Mouse (Mus musculus): ENCODE measurements around the gene Mrpl1.

Gene Mrpl1

GRCm38 (mm10) chr5:96209459-96209858, at the start of gene Mrpl1:
Gene Mrpl1 (plus strand): TSS chr5:96209493.
- DNase-seq = peak; percentile 47 to 66

GRCm38 (mm10) chr5:96160467-96161262, 48.6 kb upstream of the Mrpl1 start:
- DNase-seq = peak; percentile 47 to 56

- no peak for DNase-seq
Observed at GRCm38 (mm10) chr5:96161263-96161577, 48.1 kb upstream of the Mrpl1 start.

- DNase-seq = peak; percentile 71 to 79
Observed at GRCm38 (mm10) chr5:96161578-96162398, 47.5 kb upstream of the Mrpl1 start.

- peak; percentile 89 to 93 for DNase-seq
Observed at GRCm38 (mm10) chr5:96162399-96163331, 46.6 kb upstream of the Mrpl1 start.

GRCm38 (mm10) chr5:96163396-96164020, 45.8 kb upstream of the Mrpl1 start:
- no peak for DNase-seq

- DNase-seq = peak; percentile 41 to 62
Observed at GRCm38 (mm10) chr5:96164021-96164411, 45.3 kb upstream of the Mrpl1 start, which contains the start of gene Cnot6l. Gene Cnot6l (minus strand): TSS chr5:96164171.

- no peak for DNase-seq
Observed at GRCm38 (mm10) chr5:96166761-96167160, 42.5 kb upstream of the Mrpl1 start.

GRCm38 (mm10) chr5:96170443-96170842, 38.9 kb upstream of the Mrpl1 start:
- DNase-seq = no peak

GRCm38 (mm10) chr5:96171765-96172164, 37.5 kb upstream of the Mrpl1 start:
- DNase-seq = no peak

- no peak for DNase-seq
Observed at GRCm38 (mm10) chr5:96176121-96176520, 33.2 kb upstream of the Mrpl1 start.

- DNase-seq = peak; percentile 30 to 40
Observed at GRCm38 (mm10) chr5:96176879-96177358, 32.4 kb upstream of the Mrpl1 start.

GRCm38 (mm10) chr5:96183211-96183610, 26.1 kb upstream of the Mrpl1 start:
- DNase-seq = no peak

GRCm38 (mm10) chr5:96183987-96184386, 25.3 kb upstream of the Mrpl1 start:
- DNase-seq = no peak

- DNase-seq = no peak
Observed at GRCm38 (mm10) chr5:96189761-96190160, 19.5 kb upstream of the Mrpl1 start.

GRCm38 (mm10) chr5:96191251-96191650, 18.0 kb upstream of the Mrpl1 start:
- no peak for DNase-seq

GRCm38 (mm10) chr5:96196547-96197052, 12.7 kb upstream of the Mrpl1 start:
- no peak for DNase-seq

- DNase-seq = no peak
Observed at GRCm38 (mm10) chr5:96198271-96198670, 11.0 kb upstream of the Mrpl1 start.

- DNase-seq = no peak
Observed at GRCm38 (mm10) chr5:96200269-96200668, 9.0 kb upstream of the Mrpl1 start.

- no peak for DNase-seq
Observed at GRCm38 (mm10) chr5:96201462-96202154, 7.7 kb upstream of the Mrpl1 start.

- DNase-seq = peak; percentile 71 to 77
Observed at GRCm38 (mm10) chr5:96206897-96207296, 2.4 kb upstream of the Mrpl1 start.

All from kidney, postnatal 4 days (tissue).